Mouse (Mus musculus): ENCODE results near the gene Stum.

Gene Stum

DNA sequence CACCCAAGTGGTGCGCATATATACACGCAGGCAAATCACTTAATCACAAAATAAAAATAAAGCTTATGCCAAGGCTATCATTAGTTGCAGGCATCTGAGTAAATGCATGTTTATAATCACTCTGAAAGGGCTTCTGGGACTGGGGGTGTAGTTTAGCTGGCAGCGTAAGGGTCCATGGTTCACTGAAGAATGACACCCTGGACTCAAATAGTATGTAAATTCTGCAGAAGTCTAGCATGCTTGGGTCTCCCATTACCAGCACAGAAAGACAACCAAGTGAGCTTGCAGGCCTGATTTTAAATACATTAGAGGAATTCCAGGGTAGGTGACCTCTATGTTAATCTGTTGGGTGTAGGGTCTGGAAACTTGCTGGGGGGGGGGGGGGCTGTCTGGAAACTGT is 16.5 kb upstream of the Stum start:
- no peak for DNase-seq (ENCODE audit: low read depth, low spot score)

DNA sequence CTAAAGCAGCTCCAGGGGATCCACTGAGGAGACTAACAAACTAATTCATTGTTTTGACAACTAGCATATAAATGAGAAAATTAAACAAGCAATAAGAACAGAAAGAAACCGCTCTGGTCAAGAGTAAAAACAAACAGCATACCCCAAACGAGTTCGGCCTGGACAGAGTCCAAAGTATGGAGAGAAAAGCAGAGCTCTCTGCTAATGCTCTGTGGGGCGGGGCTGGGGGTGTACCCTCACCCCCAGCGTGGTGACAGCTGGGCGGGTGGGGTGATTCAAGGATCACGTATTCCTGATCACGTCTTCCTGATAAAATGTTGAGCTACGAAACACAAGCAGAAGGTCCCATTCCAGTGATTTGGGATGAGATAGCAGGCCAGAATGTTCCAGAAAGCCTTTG is 9.5 kb upstream of the Stum start:
- DNase-seq (ENCODE audit: low read depth, low spot score), result no peak

DNA sequence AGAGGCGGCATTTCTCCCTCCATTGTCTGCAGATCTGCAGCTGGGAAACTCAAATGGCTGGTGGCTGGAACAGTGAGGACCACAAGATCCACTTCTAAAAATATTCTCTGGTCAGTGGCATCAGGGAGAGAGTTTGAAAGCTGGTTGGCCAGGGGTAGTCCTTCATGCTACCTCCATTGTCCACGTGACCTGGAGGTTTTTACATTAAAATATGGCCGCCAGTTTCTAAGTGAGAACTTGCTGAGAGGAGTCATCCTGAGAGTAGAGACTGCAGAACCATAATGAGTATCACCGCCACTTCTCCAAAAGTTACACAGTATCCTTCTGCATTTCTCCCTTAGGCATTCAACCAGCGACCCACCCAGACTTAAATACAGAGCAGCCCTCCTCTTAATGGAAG is 2.0 kb upstream of the Stum start:
- no peak for DNase-seq (ENCODE audit: low read depth, low spot score)

DNA sequence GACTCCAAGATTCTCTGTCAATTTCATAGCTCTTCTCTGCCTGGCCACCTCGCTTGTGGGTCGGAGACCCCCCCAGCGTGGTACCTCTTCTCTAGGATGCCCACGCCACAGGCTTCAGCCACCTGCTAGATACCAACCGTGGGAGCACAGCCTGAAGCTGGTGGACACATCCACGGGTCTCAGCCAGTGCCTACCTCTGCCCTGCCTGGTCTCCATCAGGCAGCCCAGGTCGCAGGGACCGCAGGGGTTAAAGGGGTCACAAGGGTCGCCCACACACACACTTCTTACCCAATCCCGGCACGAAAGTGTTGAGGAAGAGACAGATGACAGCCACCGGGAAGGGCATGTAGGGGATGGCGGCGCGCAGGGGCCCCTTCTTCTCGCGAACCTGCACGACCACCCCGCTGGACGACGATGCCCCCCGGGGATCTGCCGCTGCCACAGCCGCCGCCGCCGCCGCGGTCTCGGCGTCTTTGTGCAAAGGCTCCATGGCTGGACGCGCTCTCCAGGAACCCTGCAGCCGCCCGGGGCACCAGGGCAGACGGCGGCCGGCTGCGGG is 385 bp downstream of the Stum start:
- no peak for DNase-seq (ENCODE audit: low read depth, low spot score)

DNA sequence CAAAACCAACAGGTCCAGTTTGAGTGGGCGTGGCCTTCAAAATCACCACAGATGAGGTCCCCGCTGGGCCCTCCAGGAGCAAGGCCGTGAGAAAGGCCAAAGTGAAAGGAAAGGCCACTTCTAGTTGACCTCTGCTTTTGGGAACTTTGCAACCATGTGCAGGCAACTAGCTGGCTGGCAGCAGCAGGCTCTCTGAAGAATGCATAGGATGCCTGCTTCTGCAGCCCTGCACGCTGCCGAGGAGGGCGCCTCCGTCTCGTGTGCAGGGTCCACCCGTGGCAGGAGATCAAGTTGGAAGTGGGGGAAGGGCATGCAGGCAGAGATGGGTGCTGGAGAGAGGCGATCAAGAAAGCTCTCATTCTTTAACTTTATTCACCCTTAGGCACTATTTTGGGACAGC is 1.3 kb downstream of the Stum start:
- DNase-seq (ENCODE audit: low read depth, low spot score), result no peak

DNA sequence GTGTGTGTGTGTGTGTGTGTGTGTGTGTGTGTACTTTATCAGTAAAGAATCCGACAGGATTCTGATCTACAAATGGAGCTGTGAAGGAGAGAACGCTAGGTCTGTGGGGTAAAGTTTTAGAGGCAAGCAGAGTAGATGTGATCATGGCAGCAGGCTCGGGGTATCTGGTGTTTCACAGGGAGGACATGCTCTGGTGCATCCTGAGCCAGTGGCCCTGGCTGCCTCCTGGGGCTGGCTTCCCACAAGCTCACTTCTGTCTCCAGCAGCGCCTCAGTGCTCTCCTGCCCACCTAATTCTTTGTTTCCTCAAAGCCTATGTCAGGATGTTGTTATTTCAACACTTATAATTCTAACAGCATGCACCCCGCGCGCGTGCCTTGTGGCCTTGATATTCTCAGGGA is 2.0 kb downstream of the Stum start:
- no peak for DNase-seq (ENCODE audit: low read depth, low spot score)

DNA sequence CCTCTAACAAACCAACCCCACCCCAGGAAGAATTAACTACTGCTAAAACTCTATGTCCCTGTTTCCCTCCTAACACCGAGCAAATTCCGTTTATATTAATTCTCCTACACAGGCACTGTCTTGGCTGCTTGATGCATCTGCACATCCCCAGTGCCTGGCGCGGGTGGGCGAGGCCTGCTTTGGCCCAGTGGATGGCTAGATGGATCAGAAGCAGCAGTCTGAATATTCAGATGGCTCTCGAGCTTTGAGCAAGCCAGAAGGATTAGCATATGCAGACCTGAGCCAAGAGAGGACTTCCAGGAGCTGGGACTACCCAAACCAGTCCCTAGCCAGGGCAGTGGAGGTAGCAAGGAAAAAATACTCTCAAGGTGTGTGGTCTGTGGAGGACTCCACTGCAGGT is 3.0 kb downstream of the Stum start:
- DNase-seq (ENCODE audit: low read depth, low spot score), result no peak

DNA sequence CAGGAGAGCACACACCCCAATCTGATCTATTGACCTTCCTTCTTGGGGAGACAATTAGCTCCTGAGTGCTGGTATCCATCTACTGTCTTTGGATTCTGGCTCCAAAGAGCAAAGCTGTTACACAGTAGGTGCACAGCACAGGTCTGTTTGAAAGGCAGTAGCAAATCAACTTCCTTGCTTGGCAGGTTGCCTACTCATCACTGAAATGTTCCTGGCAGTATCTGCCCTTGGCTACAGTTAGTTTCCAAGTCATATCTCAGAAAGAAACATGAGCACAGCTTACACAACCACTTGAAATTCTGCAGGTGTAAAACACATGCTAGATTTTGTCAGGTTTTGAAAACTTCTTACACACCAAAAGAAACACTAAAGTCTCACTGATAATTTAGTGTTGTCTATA is 9.7 kb downstream of the Stum start:
- DNase-seq (ENCODE audit: low read depth, low spot score), result peak; percentile 87

DNA sequence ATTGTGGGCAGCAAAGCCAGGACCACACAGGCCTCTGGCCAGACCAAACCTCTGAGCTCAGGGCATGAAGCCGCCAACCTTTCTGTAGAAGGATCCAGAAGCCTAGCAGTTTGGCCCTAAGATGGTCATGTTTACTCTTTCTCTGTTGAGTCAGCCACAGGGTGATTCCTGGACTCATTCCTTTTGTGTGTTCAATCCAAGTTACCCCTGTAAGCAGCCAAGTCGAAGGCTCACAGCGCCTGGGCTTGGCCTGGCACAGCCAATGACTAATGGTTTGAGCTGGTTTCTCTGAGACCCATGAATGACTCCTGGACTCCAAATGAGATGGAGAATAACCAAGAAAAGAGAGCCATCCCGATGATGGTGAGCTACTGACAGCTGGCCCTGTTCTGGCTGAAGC is 15.3 kb downstream of the Stum start:
- no peak for DNase-seq (ENCODE audit: low read depth, low spot score)

DNA sequence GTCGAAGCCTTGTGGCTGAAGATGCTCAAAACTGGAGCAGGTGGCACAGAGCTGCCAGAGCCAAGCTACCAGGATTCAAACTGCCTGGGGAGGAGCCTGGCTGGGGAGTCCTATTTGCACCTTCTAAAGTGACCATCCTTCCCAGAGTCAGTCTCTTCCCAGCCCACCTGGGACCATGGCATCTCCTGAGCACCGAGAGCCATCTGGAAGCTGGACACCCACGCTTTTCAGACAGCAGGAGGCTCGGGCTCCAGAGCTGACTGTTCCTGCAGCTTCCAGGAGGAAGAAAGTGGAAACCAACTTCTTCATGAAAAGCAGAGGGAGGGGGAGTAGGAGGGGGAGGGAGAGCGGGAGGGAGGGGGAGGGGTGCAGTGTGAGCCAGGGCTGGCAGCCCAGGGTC is 17.7 kb downstream of the Stum start:
- DNase-seq (ENCODE audit: low read depth, low spot score), result no peak

DNA sequence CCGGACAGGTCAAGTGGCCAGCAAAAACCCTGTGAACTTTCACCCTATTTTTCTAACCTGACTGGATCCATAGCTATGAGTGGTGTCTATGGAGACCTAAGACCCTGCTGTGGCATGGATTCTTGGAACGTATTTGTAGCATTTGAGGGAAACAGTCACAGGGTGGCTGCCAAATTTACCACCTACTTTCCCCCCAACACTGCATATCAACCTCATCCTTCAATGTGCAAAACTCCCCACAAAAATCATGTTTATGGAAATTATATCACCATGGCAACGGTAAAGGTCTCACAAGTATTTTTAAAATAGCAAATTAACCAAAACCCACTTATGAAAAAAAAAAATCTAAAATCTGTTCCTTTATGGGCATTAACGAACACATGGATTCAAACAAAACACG is 18.9 kb downstream of the Stum start:
- DNase-seq (ENCODE audit: low read depth, low spot score), result no peak

DNA sequence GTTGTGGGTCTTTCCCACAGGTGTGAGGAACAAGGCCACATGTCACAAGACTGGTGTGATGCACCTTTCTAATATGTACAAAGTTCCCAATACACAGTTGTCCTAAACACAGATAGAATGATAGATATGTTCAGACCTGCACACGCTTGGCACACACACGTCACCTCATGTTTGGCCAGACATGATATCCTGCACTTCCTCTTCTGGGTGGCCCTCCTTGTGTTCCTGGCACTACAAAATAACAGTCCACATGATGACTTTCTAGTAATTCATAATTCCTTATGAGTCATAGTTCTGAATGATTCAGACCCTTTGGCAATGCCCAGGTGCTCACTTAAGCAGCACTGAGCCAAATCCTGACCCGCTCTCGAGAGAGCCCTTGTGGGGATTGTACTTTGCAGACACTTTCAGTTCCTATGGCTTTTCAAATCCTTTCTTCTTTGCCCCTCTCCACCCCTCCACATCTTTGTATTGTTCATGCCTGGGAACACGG is 20.3 kb downstream of the Stum start:
- DNase-seq (ENCODE audit: low read depth, low spot score), result no peak

DNA sequence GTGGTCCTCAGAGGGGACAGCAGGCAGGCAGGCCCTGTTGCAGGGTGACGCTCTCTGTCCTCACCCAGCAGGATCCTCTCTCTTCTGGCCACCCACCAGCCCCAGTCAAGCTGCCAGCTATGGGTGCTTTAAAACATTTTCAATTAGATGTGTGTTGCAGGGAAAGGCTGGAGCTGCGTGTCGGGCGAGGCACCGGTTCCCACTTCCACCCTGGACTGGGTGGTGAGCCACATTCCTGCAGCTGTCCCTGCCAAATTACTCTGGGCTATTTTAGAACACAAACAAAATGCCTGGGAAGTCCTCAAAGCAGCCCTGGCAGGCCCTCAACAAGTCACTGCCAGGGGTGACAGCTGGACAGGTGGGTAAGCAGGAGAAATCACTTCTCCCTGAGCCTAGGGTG is 20.9 kb downstream of the Stum start:
- DNase-seq (ENCODE audit: low read depth, low spot score), result peak; percentile 36

DNA sequence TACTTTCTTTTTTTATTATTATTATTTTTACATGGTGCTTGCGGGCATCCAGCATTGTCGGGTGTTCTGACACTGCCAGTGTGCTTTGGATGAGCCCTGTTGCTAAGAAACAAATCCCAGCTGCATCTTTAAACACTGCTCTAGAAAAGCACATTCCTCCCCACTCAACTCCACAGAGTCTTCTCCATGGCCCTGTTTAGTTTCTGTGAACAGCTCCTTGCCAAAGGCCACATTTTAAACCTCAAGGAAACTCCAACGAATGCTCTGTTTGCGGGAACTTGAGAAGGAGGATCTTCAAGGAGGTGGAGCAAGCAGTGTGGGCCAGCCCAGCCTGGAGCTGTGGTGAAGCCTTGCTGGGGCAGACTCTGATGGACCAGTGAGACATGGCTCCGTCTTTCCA is 22.6 kb downstream of the Stum start:
- no peak for DNase-seq (ENCODE audit: low read depth, low spot score)

DNA sequence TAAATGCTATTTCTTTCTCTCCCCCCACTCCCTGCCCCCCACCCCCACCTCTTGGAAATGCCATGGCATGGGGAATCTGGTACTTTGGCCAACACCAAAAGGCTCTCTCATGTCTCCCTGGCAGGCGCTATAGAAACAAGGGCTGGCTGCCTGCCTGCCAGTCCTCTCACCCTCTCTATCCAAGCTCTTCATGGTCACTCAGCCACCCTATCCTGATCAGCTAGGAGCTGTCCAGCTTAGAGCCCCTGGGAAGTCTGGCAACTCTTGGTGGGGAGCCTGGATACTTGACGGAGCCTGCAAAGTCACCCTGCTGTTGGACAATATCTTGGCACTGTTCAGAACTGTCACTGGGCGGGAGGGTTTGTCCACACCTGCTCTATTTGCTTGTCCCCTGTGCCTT is 24.6 kb downstream of the Stum start:
- no peak for DNase-seq (ENCODE audit: low read depth, low spot score)

DNA sequence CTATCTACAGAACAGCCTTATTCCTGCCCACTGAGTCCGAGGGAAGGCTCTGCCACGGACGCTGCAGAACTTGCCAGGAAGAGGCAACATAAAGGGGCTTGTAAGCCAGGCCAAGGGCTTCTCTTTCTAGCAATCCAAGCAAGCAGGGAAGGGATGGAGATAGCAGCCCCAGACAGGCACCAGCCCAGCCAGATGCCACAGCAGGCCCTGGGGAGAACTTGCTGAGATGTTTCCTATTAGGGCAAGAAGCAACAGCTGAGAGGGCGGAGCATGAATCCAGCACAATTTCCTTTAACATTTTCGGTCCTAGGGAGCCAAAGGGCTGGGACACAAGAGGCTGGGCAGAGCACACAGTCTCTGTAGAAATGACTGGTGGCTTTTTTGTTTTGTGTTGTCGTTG is 25.0 kb downstream of the Stum start:
- no peak for DNase-seq (ENCODE audit: low read depth, low spot score)

DNA sequence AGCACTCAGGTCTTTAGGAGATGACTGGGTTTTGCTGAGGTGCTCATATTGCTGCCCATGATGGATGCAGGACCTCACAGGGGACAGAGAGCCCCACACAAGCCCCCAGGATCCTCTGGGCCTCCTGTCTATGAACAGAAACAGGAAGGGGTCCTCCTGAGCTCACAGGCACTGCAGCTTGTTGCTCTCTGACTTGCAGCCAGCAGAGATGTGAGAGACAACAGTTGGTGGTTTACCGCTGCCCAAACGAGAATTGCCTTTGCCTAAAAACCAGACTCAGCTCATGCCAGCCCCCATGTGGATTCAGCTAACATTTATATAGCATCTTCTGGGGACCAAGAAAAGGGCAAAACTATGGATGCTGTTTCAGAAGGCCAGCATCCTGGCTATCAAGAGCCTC is 33.7 kb downstream of the Stum start:
- no peak for DNase-seq (ENCODE audit: low read depth, low spot score)

DNA sequence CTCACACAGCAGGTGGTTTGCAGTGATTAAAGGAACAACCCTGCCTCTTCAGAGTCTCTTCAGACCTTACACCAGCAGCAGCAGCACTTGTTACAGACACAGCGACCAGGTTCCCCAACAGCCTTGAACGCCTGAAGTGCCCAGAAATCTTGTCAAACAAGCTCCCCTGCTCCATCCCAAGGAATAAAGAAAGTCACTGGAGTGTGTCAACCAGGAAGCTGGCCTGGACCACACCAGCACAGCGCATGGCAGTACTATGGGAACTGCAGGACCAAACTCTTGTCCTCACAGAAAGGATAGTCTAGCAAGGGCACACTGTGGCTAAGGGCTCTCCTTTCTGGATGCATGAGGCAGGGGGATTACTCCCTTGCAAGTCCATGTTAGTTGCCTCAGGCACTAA is 38.9 kb downstream of the Stum start:
- no peak for DNase-seq (ENCODE audit: low read depth, low spot score)

DNA sequence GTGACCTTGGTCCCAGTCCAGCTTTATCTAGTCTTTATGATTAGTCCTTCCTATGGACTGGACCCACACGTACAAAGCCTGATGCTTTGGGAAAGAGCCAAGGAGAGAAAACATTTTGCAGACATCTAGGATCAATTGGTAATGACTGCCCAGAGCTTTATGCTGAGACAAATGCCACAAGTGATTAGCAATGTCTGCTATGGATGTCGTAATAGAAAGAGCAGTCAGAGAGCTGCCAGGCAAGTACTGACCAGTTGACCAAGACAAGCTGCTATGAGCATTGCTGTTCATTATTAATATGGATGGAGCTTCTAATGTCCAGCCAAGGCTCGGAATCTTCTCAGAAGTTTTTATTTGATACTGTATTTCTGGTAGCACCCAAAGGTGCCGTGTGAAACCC is 43.8 kb downstream of the Stum start:
- no peak for DNase-seq (ENCODE audit: low read depth, low spot score)

DNA sequence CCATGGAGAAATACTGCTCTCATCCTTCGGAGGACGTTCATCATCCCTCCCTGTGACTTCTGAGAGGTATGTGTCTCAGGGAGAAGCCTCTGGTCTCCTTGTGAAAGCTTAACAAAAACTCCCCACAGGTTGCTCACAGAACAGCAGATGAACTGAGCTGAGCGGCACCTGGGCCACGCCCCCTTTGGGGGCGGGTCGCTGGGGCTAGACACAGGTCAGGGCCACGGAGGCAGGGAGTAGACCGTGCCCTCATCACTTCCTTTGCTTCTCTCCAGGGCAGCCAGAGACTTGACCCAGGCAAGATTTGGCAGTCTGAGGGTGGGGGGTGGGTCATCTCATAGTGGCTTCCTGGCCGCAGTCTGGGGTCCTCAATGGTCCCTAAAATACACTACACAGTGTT is 48.4 kb downstream of the Stum start:
- no peak for DNase-seq (ENCODE audit: low read depth, low spot score)

DNA sequence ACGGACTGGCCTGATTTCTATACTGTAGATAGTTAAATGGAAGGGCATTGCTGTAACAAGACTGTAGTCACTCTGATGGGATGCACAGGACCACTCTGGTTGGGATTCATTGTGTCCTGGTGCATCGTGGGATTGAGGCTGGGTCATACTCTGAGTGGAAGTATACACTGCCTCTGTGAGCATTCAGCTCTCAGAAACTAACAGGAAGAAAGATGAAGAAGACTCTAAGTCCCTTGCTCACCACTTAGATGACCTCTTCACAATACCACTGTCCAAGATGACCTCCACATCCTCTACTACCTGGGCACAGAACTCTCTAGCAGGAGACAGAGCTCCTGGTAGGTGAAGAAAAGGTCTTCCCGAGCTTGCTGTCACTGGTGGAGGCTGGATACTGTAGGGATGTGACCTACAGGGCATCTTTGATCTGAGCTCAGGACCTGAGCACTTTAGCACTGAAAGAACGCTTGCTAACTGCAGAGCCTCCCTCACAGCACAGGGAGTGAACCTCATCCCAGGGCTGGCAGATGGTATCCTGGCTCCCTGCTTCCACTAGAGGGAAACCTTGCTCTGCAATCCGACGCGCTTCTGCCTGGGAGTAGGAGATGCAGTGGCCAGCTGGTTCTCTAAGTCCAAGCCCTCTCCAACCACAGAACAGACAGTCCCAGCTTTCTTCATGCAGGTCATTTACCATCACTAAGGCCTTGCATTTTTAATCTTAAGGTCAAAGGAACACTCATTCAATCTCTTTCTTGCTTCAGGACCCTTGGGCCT is 49.3 kb downstream of the Stum start:
- peak; percentile 74 for DNase-seq (ENCODE audit: low read depth, low spot score)

DNA sequence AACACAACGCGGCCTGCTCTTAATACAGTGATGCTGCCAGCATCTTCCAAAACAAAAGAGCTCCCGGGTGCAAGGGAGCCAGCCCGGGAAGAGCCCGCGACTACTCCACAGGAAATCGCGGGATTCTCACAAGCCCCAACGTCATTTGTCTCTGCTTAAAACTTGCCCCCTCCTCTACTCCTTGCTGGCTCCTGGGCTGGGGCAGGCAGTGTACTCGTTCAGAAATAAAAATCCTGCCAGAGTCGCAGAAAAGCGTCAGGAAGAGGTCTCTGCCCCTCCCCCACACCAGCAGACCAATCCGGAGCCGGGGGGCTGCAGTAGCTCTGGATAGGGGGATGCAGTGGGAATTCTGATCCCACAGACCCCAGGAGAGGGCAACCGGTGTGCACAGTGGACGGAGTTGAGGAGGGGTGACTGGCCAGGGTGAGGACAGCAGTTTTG is 50.2 kb downstream of the Stum start:
- DNase-seq (ENCODE audit: low read depth, low spot score), result no peak

DNA sequence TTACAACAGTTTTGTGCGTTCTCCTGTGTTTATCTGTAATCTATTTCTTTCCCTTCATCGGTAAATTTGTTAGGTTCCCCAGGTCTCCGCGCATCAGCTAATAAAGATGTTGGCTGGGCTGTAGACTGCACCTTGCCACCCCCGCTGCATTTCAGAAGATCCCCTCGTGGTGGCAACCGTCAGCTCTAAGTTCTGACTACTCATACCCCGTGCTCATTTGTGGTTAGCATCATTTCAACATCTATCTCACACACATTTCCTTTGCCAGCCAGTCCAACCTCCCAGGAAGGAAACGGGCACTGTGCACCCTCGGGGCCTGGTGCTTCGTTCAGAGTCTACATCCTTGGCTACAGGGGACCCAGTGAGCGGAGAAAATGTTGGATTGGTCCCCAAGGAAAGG is 51.5 kb downstream of the Stum start:
- DNase-seq (ENCODE audit: low read depth, low spot score), result no peak

DNA sequence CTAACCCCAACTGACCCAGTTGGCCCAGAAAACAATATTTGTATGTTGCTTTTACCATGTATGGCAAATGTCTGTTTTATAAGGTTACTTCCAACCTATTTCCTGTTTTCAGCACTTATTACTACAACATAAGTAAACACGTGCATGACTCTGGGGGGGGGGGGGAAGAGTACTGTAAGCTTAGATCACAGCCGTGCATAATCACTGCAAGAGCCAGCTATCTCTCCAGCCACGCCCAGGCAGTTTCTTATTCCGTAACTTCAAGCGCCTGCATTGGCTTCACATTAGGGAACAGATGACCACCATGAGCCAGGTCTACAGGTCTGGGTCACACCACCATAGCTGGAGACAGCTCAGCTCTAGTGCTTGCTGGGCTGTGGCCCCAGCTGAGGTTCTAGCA is 53.5 kb downstream of the Stum start:
- DNase-seq (ENCODE audit: low read depth, low spot score), result no peak

Data from skeletal muscle tissue, adult 2 months (tissue).